Mouse (Mus musculus) stomach, embryonic 16.5 days (tissue): Measurements from ENCODE around the gene Gfy. TPM values are rescaled to one million over a fixed set of nuclear protein-coding genes. Genes with fewer than 3 reads are reported as not detected.
"Not testable (repeated sequence)": the region's sequence is repeated elsewhere in the genome, so short reads cannot be mapped to it uniquely, and the experiment has no call there.

Experiments
- ATAC-seq: fragments of 200-750 bp; cut with Nextera tagmentation; 2 replicates; pipeline ENCODE4 v1.8.0; 2017; ENCODE audit warnings: moderate number of reproducible peaks, moderate TSS enrichment; ENCODE audit not compliant: insufficient read depth, low FRiP score
- H3K27ac ChIP-seq: fragments of 300-500 bp; sonication (generic); 2 replicates; pipeline ENCODE4 v1.5.1; 2014; ENCODE audit warnings: low read length
- H3K27me3 ChIP-seq: fragments of 300-500 bp; sonication (generic); 2 replicates; pipeline ENCODE4 v1.6.1; 2014; ENCODE audit warnings: low read length, control low read depth, mixed read lengths; ENCODE audit not compliant: control insufficient read depth, insufficient read depth
- H3K36me3 ChIP-seq: fragments of 300-500 bp; sonication (generic); 2 replicates; pipeline ENCODE4 v1.6.1; 2014; ENCODE audit warnings: low read length; ENCODE audit not compliant: control insufficient read depth, insufficient read depth
- H3K4me1 ChIP-seq: fragments of 300-500 bp; sonication (generic); 2 replicates; pipeline ENCODE4 v1.6.1; 2014; ENCODE audit warnings: low read length, control low read depth, mixed read lengths; ENCODE audit not compliant: control insufficient read depth, insufficient read depth
- H3K4me2 ChIP-seq: fragments of 300-500 bp; sonication (generic); 2 replicates; pipeline ENCODE4 v1.6.1; 2014; ENCODE audit warnings: low read depth, low read length, mixed read lengths
- H3K4me3 ChIP-seq: fragments of 300-500 bp; sonication (generic); replicated peaks from 2 replicates; pipeline ENCODE4 v1.5.1; 2014; ENCODE audit warnings: mild to moderate bottlenecking, low read length
- H3K9ac ChIP-seq: fragments of 300-500 bp; sonication (generic); 2 replicates; pipeline ENCODE4 v1.6.1; 2014; ENCODE audit warnings: low read length
- H3K9me3 ChIP-seq: fragments of 300-500 bp; sonication (generic); replicated peaks from 2 replicates; pipeline ENCODE4 v1.6.1; 2016; ENCODE audit warnings: low read length, control low read depth; ENCODE audit not compliant: control insufficient read depth
- WGBS: fragments of 180-500 bp; shearing (Covaris S2); extraction: QIAGEN DNeasy Blood & Tissue Kit; methylation state at CpG from one replicate; pipeline ENCODE4 v1.1.7; 2014; 5-methylcytosine and 5-hydroxymethylcytosine counted together
- polyA plus RNA-seq: library from polyadenylated mRNA; unstranded; fragments of >200 nt; fragmentation: Nextera tagmentation; extraction: Ambion mirVana; gene quantifications from 2 replicates; pipeline ENCODE4 v1.2.1, GENCODE M21; 2015

Gfy gene
- polyA plus RNA-seq, 1 experiment from 2014 or later: not detected

DNA sequence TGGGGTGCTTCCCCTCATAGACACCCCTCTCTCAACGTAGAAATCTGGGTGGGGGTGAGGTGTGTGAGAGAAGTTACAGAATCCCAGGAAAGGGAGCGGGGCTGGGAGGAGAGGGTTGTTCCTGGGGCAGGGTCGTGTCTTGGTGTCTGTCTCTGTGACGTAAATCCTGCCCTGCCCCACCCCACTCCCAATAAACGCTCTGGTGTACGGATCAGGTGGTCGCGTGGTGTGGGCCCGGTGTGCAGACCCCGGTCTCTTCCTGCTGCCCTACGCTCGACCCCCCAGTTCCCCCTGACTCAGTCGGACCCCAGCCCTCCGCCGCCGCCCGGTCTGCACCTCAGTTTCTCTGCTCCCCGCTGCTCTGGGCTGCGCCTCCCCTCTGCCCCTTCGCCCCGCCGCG is 3.4 kb downstream of the Gfy start:
- Histone ChIP-seq H3K9ac (no peak overlapping the region), H3K27ac (no peak overlapping the region), H3K9me3 (no peaks in the 10 kb centered on the region; the same call in 1 of the 2 replicates), H3K27me3 (peaks cover 71% of the 10 kb centered on the region), H3K36me3 (no peaks in the 10 kb centered on the region), H3K4me3 (no peak overlapping the region; the same call in 1 of the 2 replicates), H3K4me2 (0 out of 2 replicates have a peak overlapping the region, but pooled peaks have one; percentile 32), H3K4me1 (peaks cover 10% of the 10 kb centered on the region; the same call in 1 of the 2 replicates)
- WGBS: 2% methylated on average over 23 of the region's 23 CpGs
- no peak for ATAC-seq

DNA sequence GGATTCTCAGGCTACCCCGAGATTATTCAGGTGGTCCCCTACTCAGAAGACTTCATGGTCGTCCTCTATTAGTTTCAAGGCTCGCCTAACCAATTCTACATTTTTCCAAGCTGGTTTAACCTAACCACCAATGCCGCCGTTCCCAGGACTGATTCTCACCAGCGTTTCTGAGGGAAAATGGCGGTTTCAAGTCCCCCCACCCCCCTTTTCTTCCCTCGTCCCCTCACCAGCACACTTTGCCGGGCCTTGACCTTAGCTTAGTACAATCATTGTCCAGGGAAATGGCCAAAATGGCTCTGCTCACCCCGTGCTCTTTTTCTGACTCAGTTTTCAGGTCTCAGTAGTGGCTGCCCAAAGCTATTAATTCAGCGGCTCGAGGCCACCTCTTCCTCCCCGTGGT is 4.0 kb downstream of the Gfy start:
- WGBS: 6% methylated on average over 13 of the region's 13 CpGs
- Histone ChIP-seq H3K4me3 (no peak overlapping the region), H3K4me2 (no peak overlapping the region), H3K4me1 (peaks cover 10% of the 10 kb centered on the region; the same call in 1 of the 2 replicates), H3K9me3 (peaks cover under 1% of the 10 kb centered on the region; the same call in 1 of the 2 replicates), H3K9ac (no peak overlapping the region), H3K27ac (no peak overlapping the region), H3K36me3 (no peaks in the 10 kb centered on the region), H3K27me3 (peaks cover 70% of the 10 kb centered on the region)
- no peak for ATAC-seq

DNA sequence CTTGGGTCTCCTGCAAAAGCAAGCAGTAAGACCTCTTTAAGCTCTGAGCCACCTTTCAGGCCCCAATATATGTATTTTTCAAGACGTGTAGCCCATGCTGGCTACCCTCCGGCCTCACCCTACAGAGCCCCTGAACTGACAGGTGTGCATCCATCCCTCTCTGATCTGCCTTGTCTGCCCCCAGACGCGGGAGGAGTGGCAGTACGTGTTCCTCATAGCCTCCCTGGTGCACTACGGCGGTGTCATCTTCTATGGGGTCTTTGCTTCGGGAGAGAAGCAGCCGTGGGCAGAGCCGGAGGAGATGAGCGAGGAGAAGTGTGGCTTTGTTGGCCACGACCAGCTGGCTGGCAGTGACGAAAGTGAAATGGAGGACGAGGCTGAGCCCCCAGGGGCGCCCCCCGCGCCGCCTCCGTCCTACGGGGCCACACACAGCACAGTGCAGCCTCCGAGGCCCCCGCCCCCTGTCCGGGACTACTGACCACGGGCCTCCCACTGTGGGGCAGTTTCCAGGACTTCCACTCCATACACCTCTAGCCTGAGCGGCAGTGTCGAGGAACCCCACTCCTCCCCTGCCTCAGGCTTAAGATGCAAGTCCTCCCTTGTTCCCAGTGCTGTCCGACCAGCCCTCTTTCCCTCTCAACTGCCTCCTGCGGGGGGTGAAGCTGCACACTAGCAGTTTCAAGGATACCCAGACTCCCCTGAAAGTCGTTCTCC is 4.6 kb downstream of the Gfy start:
- no peak overlapping the region for H3K4me2 ChIP-seq
- no peak overlapping the region for H3K4me3 ChIP-seq
- peaks cover 10% of the 10 kb centered on the region; the same call in 1 of the 2 replicates for H3K4me1 ChIP-seq
- peaks cover 68% of the 10 kb centered on the region for H3K27me3 ChIP-seq
- H3K9ac ChIP-seq: no peak overlapping the region; the same call in 1 of the 2 replicates
- H3K9me3 ChIP-seq: peaks cover 7% of the 10 kb centered on the region
- H3K27ac ChIP-seq: no peak overlapping the region
- ATAC-seq: no peak
- H3K36me3 ChIP-seq: no peaks in the 10 kb centered on the region
- WGBS: 5% methylated on average over 29 of the region's 29 CpGs

DNA sequence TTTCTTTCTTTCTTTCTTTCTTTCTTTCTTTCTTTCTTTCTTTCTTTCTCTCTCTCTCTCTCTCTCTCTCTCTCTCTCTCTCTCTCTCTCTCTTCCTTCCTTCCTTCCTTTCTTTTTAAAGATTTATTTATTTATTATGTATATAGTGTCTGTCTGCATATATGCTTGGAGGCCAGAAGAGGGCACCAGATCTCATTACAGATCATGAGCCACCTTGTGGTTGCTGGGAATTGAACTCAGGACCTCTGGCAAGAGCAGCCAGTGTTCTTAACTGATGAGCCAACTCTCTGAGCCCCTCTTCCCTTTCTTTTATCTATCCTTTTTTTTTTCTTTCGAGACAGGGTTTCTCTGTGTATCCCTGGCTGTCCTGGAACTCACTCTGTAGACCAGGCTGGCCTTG is 5.6 kb downstream of the Gfy start:
- peaks cover 10% of the 10 kb centered on the region; the same call in 1 of the 2 replicates for H3K4me1 ChIP-seq
- H3K27ac ChIP-seq, H3K4me2 ChIP-seq, H3K4me3 ChIP-seq, ATAC-seq, H3K9ac ChIP-seq, H3K36me3 ChIP-seq: not testable (repeated sequence)
- WGBS: 54% methylated on average over 1 of the region's 1 CpGs
- H3K9me3 ChIP-seq: peaks cover 16% of the 10 kb centered on the region
- peaks cover 68% of the 10 kb centered on the region for H3K27me3 ChIP-seq

DNA sequence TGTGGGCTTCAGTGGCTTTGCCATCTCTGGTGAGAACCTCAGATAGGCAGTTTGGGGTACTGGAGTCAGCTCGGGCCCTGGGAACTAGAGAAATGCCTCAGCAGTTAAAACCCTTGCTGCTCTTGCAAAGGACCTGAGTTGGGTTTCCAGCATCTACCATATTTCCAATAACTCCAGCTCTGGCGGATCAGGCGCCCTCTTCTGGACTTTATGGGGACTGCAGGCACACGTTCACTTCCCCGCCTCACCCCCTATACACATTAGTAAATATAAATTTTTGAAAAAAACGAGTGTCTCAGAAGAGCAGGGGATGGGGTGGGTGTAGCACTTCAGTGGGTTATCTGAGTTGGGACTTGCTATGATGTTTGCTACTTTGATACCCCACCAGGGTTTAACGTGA is 6.4 kb downstream of the Gfy start:
- peaks cover 10% of the 10 kb centered on the region; the same call in 1 of the 2 replicates for H3K4me1 ChIP-seq
- no peak overlapping the region for H3K9ac ChIP-seq
- H3K36me3 ChIP-seq: no peaks in the 10 kb centered on the region
- H3K27ac ChIP-seq: no peak overlapping the region
- no peak overlapping the region for H3K4me2 ChIP-seq
- peaks cover 19% of the 10 kb centered on the region for H3K9me3 ChIP-seq
- H3K27me3 ChIP-seq: peaks cover 68% of the 10 kb centered on the region
- H3K4me3 ChIP-seq: no peak overlapping the region
- 57% methylated on average over 7 of the region's 7 CpGs for WGBS
- ATAC-seq: no peak

DNA sequence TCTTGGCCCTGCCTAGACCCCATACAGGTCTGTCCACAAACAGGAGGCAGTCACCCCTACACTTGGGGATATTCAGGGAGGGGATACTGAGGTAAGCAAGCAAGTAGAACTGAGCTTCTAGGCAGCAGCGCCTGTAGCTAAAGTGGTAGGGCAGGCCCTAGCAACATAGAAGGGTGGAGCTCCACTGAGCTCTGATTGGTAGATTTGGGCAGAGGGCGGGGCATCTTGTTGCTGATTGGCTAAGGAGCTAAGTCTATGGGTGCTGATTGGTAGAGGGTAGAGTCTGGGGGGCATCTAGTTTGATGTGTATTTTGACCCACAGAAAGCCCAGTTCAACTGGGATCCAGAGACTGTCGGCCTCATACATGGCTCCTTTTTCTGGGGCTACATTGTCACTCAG is 9.9 kb downstream of the Gfy start:
- H3K4me2 ChIP-seq: no peak overlapping the region
- H3K27ac ChIP-seq: no peak overlapping the region
- no peak overlapping the region for H3K4me3 ChIP-seq
- H3K9me3 ChIP-seq: peaks cover 19% of the 10 kb centered on the region
- H3K27me3 ChIP-seq: peaks cover 65% of the 10 kb centered on the region
- no peak overlapping the region for H3K9ac ChIP-seq
- no peaks in the 10 kb centered on the region for H3K4me1 ChIP-seq
- no peak for ATAC-seq
- no peaks in the 10 kb centered on the region for H3K36me3 ChIP-seq
- WGBS: 86% methylated on average over 3 of the region's 3 CpGs

DNA sequence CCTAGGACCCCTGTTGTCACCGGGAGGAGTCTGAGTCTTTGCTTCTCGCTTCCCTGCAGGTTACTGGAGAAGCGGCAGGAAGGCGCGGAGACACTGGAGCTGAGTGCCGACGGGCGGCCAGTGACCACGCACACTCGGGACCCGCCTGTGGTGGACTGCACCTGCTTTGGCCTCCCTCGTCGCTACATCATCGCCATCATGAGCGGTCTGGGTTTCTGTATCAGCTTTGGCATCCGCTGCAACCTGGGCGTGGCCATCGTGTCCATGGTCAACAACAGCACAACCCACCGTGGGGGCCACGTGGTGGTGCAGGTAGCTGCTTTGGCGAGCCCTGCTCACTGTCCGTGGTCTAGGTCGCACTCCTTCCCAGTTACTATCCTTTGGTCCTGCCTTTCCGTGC is 10.7 kb downstream of the Gfy start:
- no peak overlapping the region for H3K4me2 ChIP-seq
- no peak overlapping the region for H3K27ac ChIP-seq
- H3K9ac ChIP-seq: no peak overlapping the region
- H3K9me3 ChIP-seq: peaks cover 19% of the 10 kb centered on the region
- 6% methylated on average over 24 of the region's 24 CpGs for WGBS
- peaks cover 69% of the 10 kb centered on the region for H3K27me3 ChIP-seq
- H3K36me3 ChIP-seq: no peaks in the 10 kb centered on the region
- H3K4me3 ChIP-seq: no peak overlapping the region
- H3K4me1 ChIP-seq: no peaks in the 10 kb centered on the region
- ATAC-seq: no peak

DNA sequence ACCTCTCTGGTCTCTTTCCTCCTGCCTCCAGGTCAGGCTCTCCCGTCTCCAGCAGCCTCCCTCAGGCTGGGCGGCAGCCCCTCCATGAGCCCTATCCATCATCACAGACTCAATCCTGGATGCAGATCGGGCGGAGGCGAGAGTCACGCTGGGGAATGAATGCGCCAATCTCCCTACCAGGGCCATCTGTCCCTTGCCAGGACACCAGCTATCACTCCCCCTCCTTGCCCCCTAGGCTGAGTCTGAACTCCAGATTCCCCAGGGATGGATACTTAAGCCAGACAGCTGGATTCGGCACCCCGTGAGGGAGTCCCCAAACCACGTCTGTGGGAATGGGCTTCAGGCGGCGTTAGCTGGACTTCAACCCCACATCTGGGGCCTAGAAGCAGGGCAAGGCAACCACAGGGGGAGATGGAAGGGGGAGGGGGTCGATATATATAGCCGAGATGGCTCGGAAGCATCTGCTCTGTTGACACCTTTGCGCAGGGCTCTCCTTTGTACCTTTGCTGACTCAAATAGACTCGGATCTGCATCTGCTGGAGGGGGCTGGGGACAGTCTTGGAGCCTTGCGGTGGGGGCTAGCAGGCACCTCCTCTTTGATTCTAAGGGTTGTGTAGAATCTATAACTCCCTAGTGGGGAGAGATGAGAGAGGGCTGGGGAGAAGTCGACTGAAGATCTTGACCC is 11.5 kb downstream of the Gfy start:
- H3K9me3 ChIP-seq: peaks cover 19% of the 10 kb centered on the region
- WGBS: 4% methylated on average over 19 of the region's 19 CpGs
- ATAC-seq: no peak
- H3K27ac ChIP-seq: no peak overlapping the region
- no peak overlapping the region for H3K9ac ChIP-seq
- no peak overlapping the region for H3K4me2 ChIP-seq
- H3K4me1 ChIP-seq: no peaks in the 10 kb centered on the region
- no peak overlapping the region for H3K4me3 ChIP-seq
- H3K36me3 ChIP-seq: no peaks in the 10 kb centered on the region
- H3K27me3 ChIP-seq: peaks cover 75% of the 10 kb centered on the region

DNA sequence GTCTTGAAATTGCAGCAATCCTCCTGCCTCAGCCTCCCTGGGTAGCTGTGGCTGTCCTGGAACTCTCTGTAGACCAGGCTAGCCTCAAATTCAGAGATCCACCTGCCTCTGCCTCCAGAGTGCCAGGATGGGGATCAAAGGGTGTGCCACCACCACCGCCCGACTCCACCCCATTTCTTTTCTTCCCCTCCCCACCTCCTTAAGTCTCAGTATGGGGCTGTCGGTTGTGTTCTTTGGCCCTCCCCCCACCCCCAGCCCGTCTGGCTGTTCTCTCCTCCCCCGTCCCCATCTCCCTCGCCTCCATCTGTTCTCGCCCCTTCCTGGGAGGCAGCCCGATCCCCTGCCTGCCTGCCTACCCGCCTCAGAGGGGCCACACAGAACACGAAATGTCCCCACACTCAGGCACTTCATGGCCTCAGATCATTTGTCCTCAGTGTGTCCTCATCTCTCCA is 12.4 kb downstream of the Gfy start:
- Histone ChIP-seq H3K4me1 (peaks cover 3% of the 10 kb centered on the region; the same call in 1 of the 2 replicates), H3K36me3 (no peaks in the 10 kb centered on the region), H3K4me3 (no peak overlapping the region), H3K9me3 (peaks cover 19% of the 10 kb centered on the region), H3K27ac (no peak overlapping the region), H3K9ac (no peak overlapping the region), H3K4me2 (no peak overlapping the region), H3K27me3 (peaks cover 79% of the 10 kb centered on the region)
- no peak for ATAC-seq
- WGBS: 26% methylated on average over 9 of the region's 10 CpGs
